Mouse (Mus musculus): ENCODE data around the gene Fancc. TPM values are rescaled to one million over a fixed set of nuclear protein-coding genes. Genes with fewer than 3 reads are reported as not detected.

Fancc gene
- polyA plus RNA-seq, 1 experiment from 2014 or later = 17.7 TPM

GRCm38 (mm10) chr13:63410578-63411298 lies 86.3 kb downstream of the Fancc start:
- 47% methylated on average over 9 of the region's 9 CpGs for WGBS
- H3K27me3 ChIP-seq (replicated peaks) = no peaks in the 10 kb centered on the region
- no peaks in the 10 kb centered on the region for H3K36me3 ChIP-seq
- H3K4me2 ChIP-seq (replicated peaks) = no peak overlapping the region
- no peaks in the 10 kb centered on the region for H3K9me3 ChIP-seq
- no peak overlapping the region for H3K9ac ChIP-seq
- no peak overlapping the region for H3K4me3 ChIP-seq (replicated peaks)
- no peak overlapping the region for H3K27ac ChIP-seq
- ATAC-seq = peak; percentile 61; the same call in 1 of the 2 replicates
- peaks cover 9% of the 10 kb centered on the region; the same call in 1 of the 2 replicates for H3K4me1 ChIP-seq (replicated peaks)

DNA sequence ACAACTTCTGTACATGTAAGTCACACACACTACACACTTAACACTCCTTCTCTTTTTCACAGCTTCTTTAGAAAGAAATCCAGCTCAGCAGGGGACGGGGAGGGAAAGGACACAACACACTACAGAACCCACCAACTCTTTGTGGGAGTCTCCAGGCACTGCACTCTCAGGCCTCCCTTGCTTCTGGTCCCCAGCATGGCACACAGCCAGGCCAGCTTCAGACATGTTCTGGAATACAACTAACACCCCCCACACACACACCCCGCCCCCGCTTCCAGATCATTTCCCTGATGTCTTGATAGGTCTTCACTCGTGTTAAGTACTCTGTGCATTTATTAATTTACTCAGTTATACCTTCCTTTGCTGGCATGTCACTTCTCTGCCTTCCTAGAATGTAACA lies 91.9 kb downstream of the Fancc start:
- H3K4me2 ChIP-seq (replicated peaks) = no peak overlapping the region
- 74% methylated on average over 4 of the region's 4 CpGs for WGBS
- no peak overlapping the region for H3K27ac ChIP-seq
- no peaks in the 10 kb centered on the region for H3K9me3 ChIP-seq
- H3K36me3 ChIP-seq = no peaks in the 10 kb centered on the region
- H3K4me1 ChIP-seq (replicated peaks) = no peaks in the 10 kb centered on the region
- H3K9ac ChIP-seq = no peak overlapping the region
- no peak for ATAC-seq
- H3K4me3 ChIP-seq (replicated peaks) = no peak overlapping the region
- no peaks in the 10 kb centered on the region for H3K27me3 ChIP-seq (replicated peaks)

DNA sequence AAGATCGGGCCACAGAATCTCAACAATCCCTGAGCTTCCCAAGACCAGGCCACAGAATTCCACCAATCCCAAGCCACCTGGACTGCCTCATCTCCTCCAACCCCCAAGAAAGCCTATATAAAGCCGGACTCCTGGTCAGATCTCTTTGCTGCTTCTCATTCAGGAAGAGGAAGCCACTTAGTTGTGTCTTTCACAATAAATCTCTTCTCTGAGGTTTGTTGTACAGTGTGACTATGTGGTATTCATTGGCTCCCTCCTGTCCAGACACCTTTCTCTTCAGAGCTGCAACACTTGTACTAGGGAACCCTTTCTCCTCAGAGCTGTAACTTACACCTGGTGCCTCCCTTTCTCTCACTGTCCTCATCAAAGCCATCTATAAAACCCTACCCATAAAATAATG lies 92.4 kb downstream of the Fancc start:
- 89% methylated on average over 2 of the region's 2 CpGs for WGBS
- no peak overlapping the region for H3K4me3 ChIP-seq (replicated peaks)
- no peaks in the 10 kb centered on the region for H3K36me3 ChIP-seq
- no peak for ATAC-seq
- no peak overlapping the region for H3K4me2 ChIP-seq (replicated peaks)
- no peaks in the 10 kb centered on the region for H3K9me3 ChIP-seq
- no peaks in the 10 kb centered on the region for H3K4me1 ChIP-seq (replicated peaks)
- H3K9ac ChIP-seq = no peak overlapping the region
- no peak overlapping the region for H3K27ac ChIP-seq
- no peaks in the 10 kb centered on the region for H3K27me3 ChIP-seq (replicated peaks)

- ATAC-seq = peak; percentile 23; the same call in 1 of the 2 replicates
- Histone ChIP-seq H3K4me2 (replicated peaks) (no peak overlapping the region), H3K9me3 (no peaks in the 10 kb centered on the region), H3K36me3 (no peaks in the 10 kb centered on the region), H3K4me3 (replicated peaks) (no peak overlapping the region), H3K9ac (no peak overlapping the region), H3K27ac (no peak overlapping the region), H3K4me1 (replicated peaks) (no peaks in the 10 kb centered on the region), H3K27me3 (replicated peaks) (no peaks in the 10 kb centered on the region)
- 52% methylated on average over 2 of the region's 2 CpGs for WGBS
Measured at GRCm38 (mm10) chr13:63402823-63403222, 94.3 kb downstream of the Fancc start.

DNA sequence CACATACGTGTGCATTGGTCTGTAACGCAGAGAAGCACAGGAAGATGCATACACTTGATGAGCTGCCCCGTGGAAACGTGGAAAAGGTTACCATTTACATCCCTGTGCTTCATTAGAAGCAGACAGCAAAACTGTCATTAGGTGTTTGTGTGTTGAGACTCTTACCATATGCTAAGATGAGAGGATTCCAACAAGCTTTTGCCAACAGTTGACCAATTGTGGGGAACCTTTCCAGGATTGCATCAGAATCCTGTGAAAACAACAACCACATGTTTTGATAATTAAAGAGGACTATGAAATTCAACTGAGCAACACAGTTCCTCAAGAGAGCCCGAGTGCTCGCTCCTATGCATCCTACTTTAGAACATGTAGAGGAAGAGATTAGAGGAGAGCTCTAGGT lies 97.0 kb downstream of the Fancc start:
- Histone ChIP-seq H3K4me3 (replicated peaks) (no peak overlapping the region), H3K9me3 (no peaks in the 10 kb centered on the region), H3K4me1 (replicated peaks) (no peaks in the 10 kb centered on the region), H3K9ac (no peak overlapping the region), H3K27ac (no peak overlapping the region), H3K4me2 (replicated peaks) (no peak overlapping the region), H3K27me3 (replicated peaks) (no peaks in the 10 kb centered on the region), H3K36me3 (no peaks in the 10 kb centered on the region)
- no peak for ATAC-seq
- 87% methylated on average over 6 of the region's 6 CpGs for WGBS

DNA sequence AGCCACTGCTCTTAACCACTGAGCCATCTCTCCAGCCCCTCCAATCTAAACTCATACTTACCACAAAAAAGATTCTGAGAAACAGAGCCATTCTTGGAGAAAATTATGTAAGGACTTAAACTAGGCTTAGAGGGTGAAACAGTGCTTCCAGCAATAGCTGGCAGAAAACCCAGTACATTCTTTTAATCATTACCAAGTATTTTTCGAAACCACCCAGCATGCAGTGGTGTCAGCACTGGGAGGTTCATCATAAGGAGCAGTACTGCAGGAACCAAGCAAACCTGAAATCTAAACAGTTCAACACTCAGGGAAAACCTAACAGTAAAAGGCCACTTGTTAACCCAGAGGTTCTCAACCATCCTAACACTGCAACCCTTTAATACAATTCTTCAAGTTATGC lies 99.7 kb downstream of the Fancc start:
- Histone ChIP-seq H3K36me3 (no peaks in the 10 kb centered on the region), H3K27me3 (replicated peaks) (no peaks in the 10 kb centered on the region), H3K9ac (no peak overlapping the region), H3K4me1 (replicated peaks) (no peaks in the 10 kb centered on the region), H3K27ac (no peak overlapping the region), H3K4me3 (replicated peaks) (no peak overlapping the region), H3K4me2 (replicated peaks) (no peak overlapping the region), H3K9me3 (no peaks in the 10 kb centered on the region)
- WGBS = 68% methylated on average over 1 of the region's 1 CpGs
- no peak for ATAC-seq

GRCm38 (mm10) chr13:63394304-63395063 lies 102.6 kb downstream of the Fancc start:
- no peaks in the 10 kb centered on the region for H3K36me3 ChIP-seq
- no peak overlapping the region for H3K9ac ChIP-seq
- 73% methylated on average over 7 of the region's 7 CpGs for WGBS
- no peaks in the 10 kb centered on the region for H3K4me1 ChIP-seq (replicated peaks)
- H3K9me3 ChIP-seq = no peaks in the 10 kb centered on the region
- H3K27ac ChIP-seq = no peak overlapping the region
- H3K4me3 ChIP-seq (replicated peaks) = no peak overlapping the region
- no peaks in the 10 kb centered on the region for H3K27me3 ChIP-seq (replicated peaks)
- no peak for ATAC-seq
- H3K4me2 ChIP-seq (replicated peaks) = no peak overlapping the region

DNA sequence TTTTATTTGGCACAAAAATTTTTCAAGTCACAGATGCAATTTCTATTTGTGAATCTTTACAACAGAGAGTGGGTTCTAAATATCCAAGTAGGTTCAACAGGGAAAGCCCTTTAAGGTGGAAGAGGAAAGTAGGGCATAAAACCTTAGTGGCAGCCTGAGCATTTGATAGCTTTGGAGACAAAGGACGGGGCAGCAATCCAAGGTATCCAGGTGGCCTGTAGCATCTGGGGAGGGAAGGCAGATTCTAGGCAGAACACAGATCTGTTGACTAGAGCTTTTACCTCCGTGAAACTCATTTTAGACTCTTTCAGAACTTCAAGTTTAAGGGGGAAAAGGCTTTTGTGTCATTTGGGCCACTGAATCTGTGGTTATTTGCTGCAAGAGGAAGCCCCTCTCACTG lies 111.8 kb downstream of the Fancc start:
- Histone ChIP-seq H3K27ac (no peak overlapping the region), H3K9ac (no peak overlapping the region), H3K36me3 (no peaks in the 10 kb centered on the region), H3K9me3 (no peaks in the 10 kb centered on the region), H3K27me3 (replicated peaks) (no peaks in the 10 kb centered on the region), H3K4me1 (replicated peaks) (no peaks in the 10 kb centered on the region), H3K4me3 (replicated peaks) (no peak overlapping the region), H3K4me2 (replicated peaks) (no peak overlapping the region)
- ATAC-seq = no peak
- 83% methylated on average over 2 of the region's 2 CpGs for WGBS

GRCm38 (mm10) chr13:63384775-63385174 lies 112.3 kb downstream of the Fancc start:
- Histone ChIP-seq H3K9ac (no peak overlapping the region), H3K27ac (no peak overlapping the region), H3K36me3 (no peaks in the 10 kb centered on the region), H3K4me1 (replicated peaks) (no peaks in the 10 kb centered on the region), H3K4me2 (replicated peaks) (no peak overlapping the region), H3K9me3 (no peaks in the 10 kb centered on the region), H3K27me3 (replicated peaks) (no peaks in the 10 kb centered on the region), H3K4me3 (replicated peaks) (no peak overlapping the region)
- WGBS = 93% methylated on average over 3 of the region's 3 CpGs
- ATAC-seq = no peak

GRCm38 (mm10) chr13:63382206-63382605 lies 114.9 kb downstream of the Fancc start:
- 74% methylated on average over 2 of the region's 2 CpGs for WGBS

GRCm38 (mm10) chr13:63373460-63374166 lies 123.5 kb downstream of the Fancc start:
- Histone ChIP-seq H3K27me3 (replicated peaks) (no peaks in the 10 kb centered on the region), H3K9me3 (no peaks in the 10 kb centered on the region), H3K4me3 (replicated peaks) (no peak overlapping the region), H3K9ac (no peak overlapping the region), H3K4me1 (replicated peaks) (no peaks in the 10 kb centered on the region), H3K36me3 (no peaks in the 10 kb centered on the region), H3K4me2 (replicated peaks) (no peak overlapping the region), H3K27ac (no peak overlapping the region)
- ATAC-seq = no peak
- 82% methylated on average over 7 of the region's 7 CpGs for WGBS

More at GRCm38 (mm10) chr13:63382206-63382605, 114.9 kb downstream of the Fancc start:
- H3K9me3 ChIP-seq = no peaks in the 10 kb centered on the region
- no peaks in the 10 kb centered on the region for H3K36me3 ChIP-seq
- ATAC-seq = no peak
- H3K9ac ChIP-seq = no peak overlapping the region
- no peak overlapping the region for H3K4me2 ChIP-seq (replicated peaks)
- no peaks in the 10 kb centered on the region for H3K27me3 ChIP-seq (replicated peaks)
- H3K27ac ChIP-seq = no peak overlapping the region
- H3K4me3 ChIP-seq (replicated peaks) = no peak overlapping the region
- no peaks in the 10 kb centered on the region for H3K4me1 ChIP-seq (replicated peaks)

GRCm38 (mm10) chr13:63361755-63362154 lies 135.3 kb downstream of the Fancc start:
- no peak overlapping the region for H3K4me2 ChIP-seq (replicated peaks)
- ATAC-seq = no peak
- H3K9me3 ChIP-seq = no peaks in the 10 kb centered on the region
- H3K9ac ChIP-seq = no peak overlapping the region
- 69% methylated on average over 3 of the region's 3 CpGs for WGBS
- no peaks in the 10 kb centered on the region for H3K27me3 ChIP-seq (replicated peaks)
- H3K36me3 ChIP-seq = no peaks in the 10 kb centered on the region
- H3K4me3 ChIP-seq (replicated peaks) = no peak overlapping the region
- H3K4me1 ChIP-seq (replicated peaks) = no peaks in the 10 kb centered on the region
- H3K27ac ChIP-seq = no peak overlapping the region
